Mouse (Mus musculus) urinary bladder, postnatal 25 days (tissue): ENCODE results near the gene Gstp3.

Experiments
- DNase-seq: peaks from one replicate; pipeline ENCODE4 v3.0.0; 2022; ENCODE audit warnings: low spot score

The Gstp3 gene

DNA sequence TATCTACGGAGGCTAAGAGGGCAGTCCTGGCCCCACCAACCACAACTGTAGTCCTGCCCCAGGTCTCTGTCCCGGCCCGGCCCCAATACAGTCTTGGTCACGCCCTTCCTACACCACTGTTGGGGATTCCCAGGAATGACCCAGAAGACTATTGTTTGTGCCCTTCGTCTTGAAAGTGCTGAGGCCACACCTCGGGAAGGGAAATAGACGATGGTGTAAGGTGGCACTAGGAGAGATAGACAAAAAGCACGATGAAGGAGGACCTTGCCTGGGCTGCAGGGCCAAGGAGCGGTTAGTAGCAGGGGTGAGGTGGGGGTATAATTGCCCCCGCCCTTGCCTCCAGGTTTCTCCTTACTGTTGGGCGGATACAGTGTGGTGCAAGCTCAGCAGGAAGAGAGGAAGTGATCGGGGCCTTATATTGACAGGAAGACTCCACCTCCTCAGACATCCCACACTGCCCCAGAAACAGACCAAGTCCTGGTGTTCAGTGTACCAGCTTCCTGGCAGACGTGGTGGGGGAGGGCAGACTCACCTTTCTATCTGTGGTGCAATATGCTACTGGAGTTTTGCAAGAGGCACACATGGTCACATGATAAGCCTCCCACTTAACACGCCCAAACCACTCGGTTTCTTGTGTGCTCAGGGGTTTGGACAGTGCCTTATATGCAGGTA lies at the start of gene Gstp3:
Gene Gstp3, minus strand, starts transcription at position 501 of the 672 bp plus-strand sequence.
- DNase-seq: no peak

DNA sequence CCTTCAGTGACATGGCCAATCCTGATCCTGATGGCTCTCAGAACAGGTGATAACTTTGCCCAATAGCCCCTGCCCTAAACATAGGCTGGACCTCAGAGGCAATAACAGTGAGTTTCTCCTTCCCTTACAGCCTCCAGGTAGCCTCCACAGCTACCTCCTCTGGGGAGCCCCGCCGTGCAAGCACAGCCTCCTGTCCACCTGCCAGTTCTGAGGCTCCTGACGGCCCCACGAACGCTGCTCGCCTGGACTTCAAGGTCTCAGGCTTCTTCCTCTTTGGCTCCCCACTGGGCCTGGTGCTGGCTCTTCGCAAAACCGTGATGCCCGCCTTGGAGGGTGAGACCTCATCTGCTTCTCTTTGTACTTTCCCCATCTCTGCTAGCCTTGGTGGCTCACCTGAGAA lies 49.2 kb upstream of the Gstp3 start:
- no peak for DNase-seq

DNA sequence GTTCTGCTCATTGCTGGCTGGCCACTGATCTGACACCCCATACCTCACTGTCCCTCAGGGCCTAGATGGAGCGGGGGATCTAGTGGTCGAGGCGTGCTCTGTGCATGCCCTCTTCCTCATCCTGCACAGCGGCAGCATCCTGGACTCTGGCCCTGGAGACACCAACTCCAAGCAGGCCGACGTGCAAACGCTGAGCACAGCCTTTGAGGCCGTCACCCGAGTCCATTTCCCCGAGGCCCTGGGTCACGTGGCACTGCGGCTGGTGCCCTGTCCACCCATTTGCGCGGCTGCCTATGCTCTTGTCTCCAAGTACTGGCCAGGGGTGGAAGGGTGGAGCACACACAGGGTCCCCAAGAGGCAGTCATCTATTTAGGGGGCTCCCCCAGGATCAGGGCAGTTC lies 47.3 kb upstream of the Gstp3 start:
- DNase-seq: no peak

DNA sequence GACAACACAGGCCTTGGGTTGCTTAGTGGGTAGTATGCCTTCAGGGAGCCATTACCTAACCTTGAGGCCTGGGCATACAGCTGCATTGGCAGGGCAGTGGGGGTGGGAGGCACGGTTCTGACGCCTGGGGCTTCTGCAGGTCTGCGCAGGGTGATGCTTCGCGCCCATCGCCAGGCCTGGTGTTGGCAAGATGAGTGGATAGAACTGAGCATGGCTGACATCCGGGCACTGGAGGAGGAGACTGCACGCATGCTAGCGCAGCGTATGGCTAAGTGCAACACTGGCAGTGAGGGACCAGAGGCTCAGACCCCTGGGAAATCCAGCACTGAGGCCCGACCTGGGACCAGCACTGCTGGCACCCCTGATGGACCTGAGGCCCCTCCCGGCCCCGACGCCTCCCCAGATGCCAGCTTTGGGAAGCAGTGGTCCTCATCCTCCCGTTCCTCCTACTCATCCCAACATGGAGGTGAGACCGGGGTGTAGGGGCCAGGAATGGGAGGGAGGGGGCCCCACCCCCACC lies 45.4 kb upstream of the Gstp3 start:
- no peak for DNase-seq

DNA sequence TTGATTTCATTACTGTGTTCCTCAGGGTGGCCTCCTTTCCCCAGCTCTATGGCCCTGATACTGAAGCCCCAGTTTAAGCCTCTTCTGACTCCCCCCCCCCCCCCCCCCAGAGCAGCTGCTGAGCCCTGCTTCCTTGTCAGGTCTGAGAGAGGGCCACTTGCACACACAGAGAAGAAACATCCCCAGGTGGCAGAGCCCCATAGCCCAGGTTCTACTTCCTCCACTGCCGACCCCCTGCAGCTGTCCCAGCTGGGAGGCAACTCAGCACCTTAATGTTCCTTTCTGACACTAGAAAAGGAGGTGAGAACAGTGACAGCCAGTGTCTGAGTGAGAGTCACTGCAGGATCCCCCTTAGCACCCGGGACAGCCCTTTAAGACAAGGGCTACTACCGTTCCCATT lies 44.4 kb upstream of the Gstp3 start:
- DNase-seq: no peak

DNA sequence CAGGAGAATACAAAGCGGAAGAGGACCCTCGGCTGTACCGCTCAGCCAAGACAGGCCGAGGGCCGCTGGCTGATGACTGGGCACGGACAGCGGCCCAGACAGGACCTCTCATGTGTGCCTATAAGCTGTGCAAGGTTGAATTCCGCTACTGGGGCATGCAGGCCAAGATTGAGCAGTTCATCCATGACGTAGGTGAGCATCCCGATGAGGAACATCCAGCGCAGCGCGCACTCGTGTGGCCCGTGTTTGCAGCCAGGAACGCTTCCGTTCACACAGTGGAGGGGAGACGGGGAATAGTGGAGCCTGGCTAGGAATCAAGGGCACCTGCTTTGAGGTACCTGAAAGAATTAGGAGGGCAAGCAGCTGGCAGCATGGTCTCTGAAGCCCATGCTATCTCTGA lies 43.9 kb upstream of the Gstp3 start:
- DNase-seq: no peak

DNA sequence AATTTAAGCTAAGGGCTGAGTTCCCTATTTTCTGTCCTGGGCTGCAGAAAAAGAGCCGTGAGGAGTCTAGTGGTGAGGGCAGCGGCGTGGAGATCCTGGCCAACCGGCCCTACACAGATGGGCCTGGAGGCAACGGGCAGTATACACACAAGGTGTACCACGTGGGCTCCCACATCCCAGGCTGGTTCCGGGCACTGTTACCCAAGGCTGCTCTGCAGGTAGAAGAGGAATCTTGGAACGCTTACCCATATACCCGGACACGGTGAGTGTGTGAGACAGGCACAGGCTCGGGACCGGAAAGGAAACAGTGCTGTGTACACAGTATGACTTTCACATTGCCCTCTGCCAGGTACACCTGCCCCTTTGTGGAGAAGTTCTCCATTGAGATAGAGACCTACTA lies 43.3 kb upstream of the Gstp3 start:
- no peak for DNase-seq

DNA sequence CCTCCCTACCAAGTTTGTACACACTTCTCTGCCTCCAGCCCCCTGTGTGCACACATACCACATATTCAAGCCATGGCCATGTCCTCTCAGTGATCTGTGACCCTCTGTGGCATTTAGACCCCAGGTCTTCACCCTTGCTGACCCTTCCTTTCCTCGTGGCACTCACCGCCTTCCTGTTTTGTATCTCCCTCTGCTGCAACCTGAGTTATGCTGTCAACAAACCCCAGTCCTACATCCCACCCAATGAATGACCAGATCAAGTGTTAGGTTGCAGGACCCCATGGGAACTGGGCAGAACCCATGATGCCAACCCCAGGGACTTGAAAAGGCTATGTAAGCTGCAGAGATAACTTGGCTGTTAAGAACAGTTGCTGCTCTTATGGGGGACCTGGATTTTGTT lies 42.7 kb upstream of the Gstp3 start:
- no peak for DNase-seq

DNA sequence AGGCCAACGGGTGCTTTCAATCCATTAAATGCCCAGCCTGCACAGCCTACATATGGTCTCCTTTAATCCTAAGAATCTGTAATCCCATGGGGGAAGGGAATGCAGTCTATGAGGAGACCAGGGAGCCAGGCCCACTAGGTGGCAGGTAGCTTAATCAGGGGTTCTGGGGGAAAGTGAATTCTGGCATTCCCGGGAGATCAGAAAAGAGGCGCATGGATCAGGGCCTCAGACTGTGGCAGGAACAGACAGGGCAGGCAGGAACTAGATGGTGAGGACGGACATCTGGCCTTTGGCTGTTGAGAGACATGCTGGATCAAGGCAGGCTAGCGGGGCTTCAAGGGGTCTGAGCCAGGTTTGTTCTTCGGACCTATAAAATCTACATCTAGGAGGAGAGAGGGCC lies 42.1 kb upstream of the Gstp3 start:
- DNase-seq: no peak

DNA sequence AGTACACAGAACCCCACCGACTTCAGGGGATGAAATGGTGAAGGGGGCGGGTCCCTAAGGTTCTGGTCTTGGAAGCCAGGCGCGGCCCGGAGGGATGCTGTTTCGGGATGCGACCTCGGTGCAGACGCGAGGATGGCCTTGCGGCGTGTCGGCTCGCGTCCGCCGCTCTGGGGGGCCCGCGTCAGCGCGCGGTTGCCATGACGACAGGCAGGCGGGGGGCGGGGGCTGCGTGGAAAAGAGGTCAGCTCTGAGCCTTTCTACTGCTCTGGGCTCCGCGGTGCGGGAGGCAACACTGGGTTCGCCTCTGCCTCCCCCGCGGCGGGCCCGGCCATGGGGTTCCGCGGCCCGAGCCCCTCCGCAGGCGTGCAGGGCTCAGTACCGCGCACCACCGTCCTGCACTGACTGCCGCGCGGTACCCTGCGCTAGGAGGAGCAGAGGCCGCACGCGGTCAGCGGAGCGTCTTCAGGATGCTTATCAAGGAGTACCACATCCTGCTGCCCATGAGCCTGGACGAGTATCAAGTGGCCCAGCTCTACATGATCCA lies 41.4 kb upstream of the Gstp3 start:
- DNase-seq: no peak

DNA sequence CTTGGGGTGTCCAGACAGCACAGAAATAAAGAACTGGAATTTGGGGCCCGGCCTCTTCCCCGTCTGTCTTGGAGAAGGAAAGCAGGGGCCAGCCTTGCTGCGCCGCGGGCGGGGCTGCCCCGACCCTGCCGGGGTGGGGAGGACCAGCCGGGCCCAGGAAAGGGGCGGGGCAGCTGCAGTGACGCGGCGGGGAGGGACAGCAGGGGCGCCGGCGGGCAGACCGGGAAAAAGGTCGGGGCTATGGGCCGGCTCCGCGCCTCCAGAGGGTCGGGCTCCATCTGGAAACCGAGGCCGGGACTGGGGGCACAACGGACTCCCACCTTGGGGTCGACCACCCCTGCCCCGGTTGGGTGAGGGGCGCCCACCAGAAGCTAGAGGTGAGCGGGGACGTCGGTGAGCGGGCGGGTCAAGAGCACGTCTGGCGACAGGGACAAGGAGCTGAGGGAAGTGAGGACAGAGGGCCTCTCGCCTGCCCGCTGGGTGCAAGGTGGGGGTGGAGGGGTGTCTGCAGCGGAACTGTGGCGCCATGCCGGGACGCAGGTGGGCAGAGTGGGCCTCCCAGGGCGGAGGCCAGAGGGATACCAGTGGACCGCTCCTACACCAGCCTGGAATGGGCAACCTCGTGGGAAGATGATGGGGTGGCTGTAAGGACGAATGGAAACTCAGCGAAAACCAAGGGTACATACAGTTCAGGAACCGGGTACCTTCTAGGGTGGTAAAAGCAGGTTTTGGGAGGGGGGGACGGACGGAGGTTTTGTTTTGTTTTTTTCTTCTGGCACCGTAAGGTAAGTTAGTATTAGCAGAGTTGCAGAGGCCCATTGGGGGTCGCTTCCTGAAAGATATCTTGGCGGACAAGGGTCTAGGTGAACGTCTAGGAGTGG lies 40.7 kb upstream of the Gstp3 start, which contains the start of gene Pitpnm1:
Gene Pitpnm1, plus strand, starts transcription at position 162 of the 881 bp plus-strand sequence.
- DNase-seq: peak; percentile 83

DNA sequence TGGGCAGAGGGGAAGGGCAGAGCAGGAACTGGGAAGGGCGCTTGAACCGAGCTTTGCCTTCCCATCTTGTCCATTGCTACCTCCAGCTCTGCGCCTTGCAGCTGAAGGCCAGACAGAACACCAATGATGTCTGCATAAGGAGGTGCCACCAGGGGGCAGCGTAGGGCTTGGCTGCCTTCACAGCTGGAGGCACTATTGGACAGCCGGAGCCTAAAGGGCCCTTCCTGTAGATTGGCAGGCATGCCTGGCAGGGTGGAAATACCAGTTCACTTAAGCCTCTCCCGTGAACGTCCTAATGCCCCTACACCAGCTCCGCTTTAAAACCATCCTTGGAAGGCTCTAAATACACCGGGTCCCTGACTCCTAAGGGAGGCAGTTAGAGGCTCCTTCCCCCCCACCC lies 39.7 kb upstream of the Gstp3 start:
- peak; percentile 90 for DNase-seq

DNA sequence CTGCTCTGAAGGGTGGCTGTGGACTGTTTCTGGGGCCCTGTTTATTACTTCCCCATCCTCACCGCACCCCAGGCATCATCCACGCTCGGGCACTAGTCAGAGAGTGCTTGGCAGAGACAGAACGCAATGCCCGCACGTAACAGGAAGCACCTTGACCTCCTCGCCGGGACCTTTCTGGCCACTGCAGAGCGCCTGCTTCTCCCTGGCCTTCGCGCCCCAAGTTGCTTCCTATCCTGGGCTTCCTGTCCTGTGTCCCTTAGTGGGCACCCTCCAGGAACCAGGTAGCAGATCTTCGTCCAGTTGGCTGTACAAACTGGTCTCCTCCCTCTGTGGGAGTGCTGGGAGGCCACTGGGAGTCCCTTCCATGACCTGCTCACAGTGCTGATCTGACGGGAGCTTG lies 39.1 kb upstream of the Gstp3 start:
- no peak for DNase-seq

DNA sequence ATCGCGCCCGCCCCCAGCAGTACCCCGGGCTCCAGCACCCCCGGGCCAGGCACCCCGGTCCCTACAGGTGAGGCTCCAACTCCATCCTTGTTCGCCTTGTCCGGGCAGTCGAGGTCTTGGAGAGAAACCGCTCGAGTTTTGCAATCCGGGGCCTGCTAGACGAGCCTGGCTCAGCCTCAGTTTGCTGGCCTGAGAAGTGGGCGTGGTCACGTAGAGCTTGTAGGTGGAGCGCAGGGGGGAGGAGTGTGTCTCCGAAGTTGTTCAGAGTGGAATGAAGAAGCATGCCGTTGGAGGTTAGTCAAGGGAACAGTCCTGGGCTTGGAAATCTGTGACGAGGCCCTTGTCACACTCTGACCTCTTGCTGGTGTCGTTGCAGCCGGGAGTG lies 38.1 kb upstream of the Gstp3 start:
- peak; percentile 83 for DNase-seq

DNA sequence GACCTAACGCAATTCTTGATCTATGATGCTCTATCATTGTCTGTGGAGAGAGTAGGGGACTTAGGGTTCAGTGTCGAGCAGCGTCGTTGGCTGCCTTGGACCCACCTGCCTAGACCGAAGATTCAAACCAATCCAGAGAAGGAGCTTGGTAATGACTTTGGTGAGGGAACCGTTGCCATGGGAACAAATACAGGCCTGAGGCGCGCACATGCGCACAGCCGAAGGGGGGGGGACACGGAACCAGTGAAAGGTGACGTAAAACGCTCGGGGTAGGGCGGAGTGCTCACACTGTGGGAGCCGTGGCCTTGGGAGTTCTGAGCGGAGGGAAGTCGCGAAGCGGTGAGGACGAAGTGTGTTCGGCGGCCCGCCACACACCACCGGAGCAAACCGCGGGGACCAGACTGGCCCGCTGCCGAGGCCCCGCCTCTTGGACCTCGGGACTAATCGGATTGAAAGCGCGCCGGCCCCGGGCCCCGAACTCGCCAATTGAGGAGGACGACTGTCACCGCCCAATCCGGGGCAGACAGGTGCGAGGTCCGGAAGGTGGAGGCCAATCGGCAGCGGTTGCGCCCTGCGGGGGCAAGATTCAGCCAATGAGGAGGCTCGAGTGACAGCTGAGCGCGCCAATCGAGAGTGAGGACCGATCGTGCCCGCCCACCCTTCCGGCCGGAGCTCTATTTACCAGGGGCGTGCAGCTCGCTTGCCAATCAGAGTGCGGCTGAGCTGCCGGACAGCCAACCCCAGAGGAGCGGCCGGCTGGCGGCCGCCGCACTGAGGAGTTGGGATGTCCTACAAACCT lies 37.5 kb upstream of the Gstp3 start, which contains the start of gene Cdk2ap2:
Gene Cdk2ap2, plus strand, starts transcription at position 541 of the 799 bp plus-strand sequence.
- DNase-seq: peak; percentile 99

DNA sequence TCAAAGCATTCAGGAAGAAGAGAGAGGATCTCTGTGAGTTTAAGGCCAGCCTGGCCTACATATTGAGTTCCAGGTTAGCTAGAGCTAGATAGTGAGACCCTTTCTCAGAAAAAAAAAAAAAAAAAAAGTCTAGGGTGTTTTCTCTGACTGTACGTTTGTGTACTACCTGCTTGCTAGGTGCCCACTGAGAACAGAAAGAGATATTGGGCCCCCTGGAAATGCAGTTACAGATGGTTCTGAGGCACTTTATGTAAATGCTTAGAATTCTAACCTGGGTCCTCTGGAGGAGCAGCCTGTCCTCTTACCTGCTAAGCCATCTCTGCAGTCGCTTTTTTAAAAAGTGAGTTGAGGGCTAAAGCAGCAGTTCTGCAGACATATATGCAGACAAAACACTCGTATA lies 36.4 kb upstream of the Gstp3 start:
- no peak for DNase-seq

DNA sequence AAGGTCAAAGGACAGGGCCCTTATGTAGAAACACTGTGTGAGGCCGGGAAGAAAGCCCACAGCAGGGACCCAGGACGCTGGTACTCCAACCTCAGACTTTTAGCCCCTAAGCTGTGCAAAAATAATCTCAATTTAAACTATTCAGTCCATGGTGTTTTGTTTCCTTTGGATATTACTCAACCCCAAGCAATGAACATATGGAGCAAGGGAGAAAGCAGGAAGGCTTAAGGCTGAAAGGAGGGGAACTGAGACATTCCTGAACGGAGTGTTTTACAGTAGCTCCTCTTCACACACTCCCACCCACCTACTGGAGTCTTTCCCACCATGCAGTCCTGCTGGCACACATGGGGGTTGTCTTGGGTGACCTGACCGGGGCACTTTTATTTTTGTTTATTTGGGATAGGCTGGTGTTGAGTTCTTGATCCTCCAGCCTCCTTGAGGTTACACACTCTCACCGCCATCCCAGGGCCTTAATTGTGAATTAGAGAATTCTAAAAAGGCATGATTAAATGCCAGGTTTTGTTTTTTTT lies 35.5 kb upstream of the Gstp3 start:
- no peak for DNase-seq

DNA sequence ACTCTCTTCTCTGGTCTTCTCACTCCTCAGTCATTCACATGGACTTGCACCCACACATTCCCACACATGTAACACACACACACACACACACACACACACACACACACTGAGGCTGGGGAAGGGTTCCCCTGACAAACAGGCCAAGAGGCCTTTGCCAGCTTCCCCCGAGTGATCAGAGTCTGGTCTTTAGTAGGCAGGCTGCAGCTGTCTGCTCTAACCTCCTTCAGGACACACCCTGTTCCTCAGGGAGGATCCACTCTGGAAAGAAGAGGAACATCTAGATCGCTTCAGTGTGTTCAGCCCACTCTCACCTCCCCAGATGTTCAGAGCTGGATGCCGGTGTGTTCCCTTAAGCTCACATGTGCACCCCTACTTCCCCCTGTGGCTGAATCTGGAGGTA lies 35.0 kb upstream of the Gstp3 start:
- no peak for DNase-seq

DNA sequence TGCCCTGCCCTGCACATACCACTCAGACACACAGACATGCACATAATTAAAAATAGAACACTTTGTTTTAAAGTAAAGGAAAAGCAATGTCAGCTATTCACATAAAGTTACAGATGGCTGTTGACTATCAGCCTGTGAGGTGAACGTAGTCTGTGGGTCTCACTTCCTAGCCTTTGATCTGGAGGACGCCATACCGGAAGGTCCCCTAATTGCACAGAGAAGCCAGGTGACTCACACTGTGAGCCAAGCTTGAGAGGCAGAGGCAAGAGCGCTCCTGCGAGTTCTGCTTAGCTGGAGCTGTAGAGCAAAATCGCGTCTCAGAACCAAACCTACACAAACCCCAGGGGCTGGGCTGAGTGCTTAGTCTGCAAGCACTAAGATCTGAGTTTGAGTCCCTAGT lies 34.4 kb upstream of the Gstp3 start:
- no peak for DNase-seq

DNA sequence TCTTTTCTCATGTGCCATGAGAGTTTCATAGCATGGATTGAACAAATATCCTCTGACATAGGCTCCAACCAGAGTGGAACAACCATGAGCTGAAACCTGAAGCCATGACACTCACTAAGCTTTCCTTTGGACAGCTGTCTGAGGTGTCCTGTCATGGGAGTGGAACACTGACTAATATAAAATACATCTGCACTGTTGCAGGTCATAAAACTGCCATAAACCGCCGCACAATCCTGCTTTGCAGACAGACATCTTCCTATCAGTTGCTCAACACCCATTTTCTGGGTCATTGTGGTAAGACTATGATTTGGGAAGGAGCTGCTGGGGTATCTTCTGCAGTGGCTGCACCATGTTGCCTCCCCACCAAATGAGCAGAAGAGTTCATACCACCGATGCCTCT lies 33.4 kb upstream of the Gstp3 start:
- no peak for DNase-seq

DNA sequence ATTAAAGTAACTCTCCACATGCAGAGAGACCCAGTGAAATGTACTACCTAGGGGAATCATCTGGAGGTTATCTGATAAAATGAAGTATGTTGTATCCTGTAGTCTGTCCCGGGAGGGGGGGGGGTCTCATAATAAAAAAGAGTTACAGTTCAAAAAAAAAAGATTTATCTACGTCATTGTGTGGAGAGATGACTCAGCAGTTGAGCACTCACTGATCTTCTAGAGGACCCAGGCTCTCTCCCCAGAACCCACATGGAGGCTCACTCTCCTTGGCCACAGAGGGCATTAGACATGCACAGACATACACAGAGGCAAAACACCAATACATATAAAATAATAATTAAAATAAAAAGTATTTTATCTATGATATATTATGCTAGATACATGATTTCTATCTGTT lies 32.0 kb upstream of the Gstp3 start:
- DNase-seq: no peak

DNA sequence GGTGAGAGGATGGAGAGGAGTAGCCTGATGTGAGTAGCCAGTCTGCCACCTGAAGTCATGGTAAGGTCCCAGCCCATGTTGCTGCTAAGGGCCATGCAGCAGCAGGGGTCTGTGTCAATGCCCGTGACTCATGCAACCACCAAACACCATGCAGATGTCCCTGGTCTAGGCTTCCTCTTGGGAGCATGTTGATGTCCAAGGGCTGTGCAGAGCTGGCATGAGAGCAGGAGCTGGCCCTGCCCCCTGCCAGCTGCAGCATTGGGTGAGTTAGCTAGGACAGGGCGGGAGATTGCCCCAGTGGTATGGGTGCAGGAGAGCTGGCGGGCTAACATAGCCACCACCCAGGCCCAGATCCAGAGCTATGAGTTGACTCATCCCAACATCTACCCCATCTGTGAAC lies 31.1 kb upstream of the Gstp3 start:
- no peak for DNase-seq
